Mouse (Mus musculus): ENCODE results near the gene Setd1a. TPM values are rescaled to one million over a fixed set of nuclear protein-coding genes. Genes with fewer than 3 reads are reported as not detected.
A peak's percentile ranks its signal among the peaks of the same experiment; 100 is the strongest.

Gene Setd1a
- total and polyA plus RNA-seq, 2 experiments from 2014 or later: 16.0 to 17.8 TPM

DNA sequence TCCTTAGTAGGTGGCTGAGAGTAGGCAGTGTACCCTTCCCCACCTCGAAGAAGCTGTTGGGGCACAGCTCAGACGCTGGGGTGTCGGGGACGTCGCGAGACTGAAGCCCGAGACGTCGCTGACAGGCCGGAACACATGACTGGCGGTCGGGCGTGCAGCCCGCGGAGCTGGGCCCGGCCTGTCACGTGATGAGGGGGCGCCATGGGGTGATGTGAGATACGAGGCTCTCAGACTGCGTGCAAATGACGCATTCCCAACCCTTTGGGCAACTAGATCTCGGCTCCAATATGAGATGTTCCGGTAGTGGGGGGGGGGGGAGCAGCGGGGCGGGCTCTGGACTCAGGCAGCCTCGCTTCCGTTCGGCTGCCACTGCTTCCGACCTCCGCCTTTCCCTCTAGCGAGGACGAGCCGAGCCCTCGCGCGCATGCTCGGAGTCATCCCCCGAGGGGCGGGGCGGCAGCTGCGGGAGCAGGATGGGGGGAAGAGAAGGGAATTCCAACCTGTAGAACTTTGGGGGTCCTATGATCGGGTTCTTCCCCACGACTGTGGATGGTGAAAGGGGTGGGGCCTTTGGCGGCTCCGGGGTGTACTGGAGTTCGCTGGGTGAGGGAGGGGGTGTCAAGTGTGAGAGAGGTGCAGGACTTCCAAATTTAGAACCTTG is 65.0 kb downstream of the Setd1a start:
- peak; percentile 98 for DNase-seq (ENCODE audit: low spot score)
- WGBS: under 1% methylated on average over 44 of the region's 46 CpGs
- TF ChIP-seq CTCF (IDR thresholded peaks at IDR 0.05; ENCODE audit: low read depth): 0 out of 2 replicates have a peak, but pooled peaks have one; percentile 10
- Histone ChIP-seq H3K9me3 (ENCODE audit: low read length) (no peaks in the 10 kb centered on the region), H3K4me3 (ENCODE audit: low read length) (peak overlapping the region; percentile 81), H3K27ac (peak overlapping the region; percentile 95), H3K9ac (replicated peaks; ENCODE audit: low read length) (peak overlapping the region; percentile 68), H3K36me3 (ENCODE audit: insufficient read depth, low read length) (peaks cover 13% of the 10 kb centered on the region; the same call in 1 of the 2 replicates), H3K4me1 (ENCODE audit: insufficient read depth, low read length) (no peaks in the 10 kb centered on the region), H3K27me3 (ENCODE audit: insufficient read depth, low read length) (no peaks in the 10 kb centered on the region), H3K4me2 (ENCODE audit: low read depth, low read length) (peak overlapping the region; percentile 96)
- peak; percentile 98 for ATAC-seq

DNA sequence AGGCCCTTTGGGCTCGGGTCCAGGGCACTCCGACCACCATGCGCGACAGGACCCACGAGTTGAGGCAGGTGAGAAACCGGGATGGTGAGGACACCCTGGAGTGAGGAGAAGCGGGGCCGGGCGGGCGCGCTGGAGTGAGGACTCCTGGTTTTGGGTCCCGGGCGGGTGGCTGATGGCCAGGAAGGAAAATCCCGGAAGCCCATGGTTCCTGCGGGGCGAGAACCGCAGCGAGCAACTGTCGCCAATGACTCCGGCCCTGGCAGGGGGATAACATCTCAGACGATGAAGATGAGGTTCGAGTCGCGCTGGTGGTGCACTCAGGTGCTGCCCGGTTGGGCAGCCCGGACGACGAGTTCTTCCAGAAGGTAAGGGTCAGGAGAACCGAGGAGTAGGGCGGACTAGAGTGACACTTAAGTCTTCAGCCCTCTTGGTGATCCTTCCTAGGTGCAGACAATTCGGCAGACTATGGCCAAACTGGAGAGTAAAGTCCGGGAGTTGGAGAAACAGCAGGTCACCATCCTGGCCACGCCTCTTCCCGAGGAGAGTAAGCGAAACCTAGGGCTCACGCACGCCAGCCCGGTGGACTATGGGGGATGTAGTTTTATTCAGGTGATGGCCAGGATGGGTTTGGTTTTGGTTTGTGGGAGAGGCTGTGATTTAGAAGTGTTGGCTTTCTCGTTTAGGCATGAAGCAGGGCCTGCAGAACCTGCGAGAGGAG is 65.7 kb downstream of the Setd1a start:
- ATAC-seq (peak; percentile 28; the same call in 1 of the 2 replicates), DNase-seq (ENCODE audit: low spot score) (peak; percentile 86)
- peak overlapping the region; percentile 95 for H3K27ac ChIP-seq
- H3K9ac ChIP-seq (replicated peaks; ENCODE audit: low read length): peak overlapping the region; percentile 68
- no peaks in the 10 kb centered on the region for H3K4me1 ChIP-seq (ENCODE audit: insufficient read depth, low read length)
- H3K9me3 ChIP-seq (ENCODE audit: low read length): no peaks in the 10 kb centered on the region
- peak overlapping the region; percentile 96 for H3K4me2 ChIP-seq (ENCODE audit: low read depth, low read length)
- no peak for TF ChIP-seq CTCF (IDR thresholded peaks at IDR 0.05; ENCODE audit: low read depth)
- peaks cover 13% of the 10 kb centered on the region; the same call in 1 of the 2 replicates for H3K36me3 ChIP-seq (ENCODE audit: insufficient read depth, low read length)
- under 1% methylated on average over 40 of the region's 40 CpGs for WGBS
- peak overlapping the region; percentile 81 for H3K4me3 ChIP-seq (ENCODE audit: low read length)
- H3K27me3 ChIP-seq (ENCODE audit: insufficient read depth, low read length): no peaks in the 10 kb centered on the region

Other genes with a start within 250 kb of the Setd1a start
- 5.7 and 20.5 TPM in 2 replicates for gene Tmem265, start 215.3 kb upstream of the Setd1a start, total RNA-seq (2014; rRNA removed)
- 7.1 and 9.2 TPM in 2 replicates for gene Tmem265, start 215.3 kb upstream of the Setd1a start, polyA plus RNA-seq (2015; fragmentation: Nextera tagmentation; extraction: Ambion mirVana)
- gene Phkg2, start 203.3 kb upstream of the Setd1a start, total RNA-seq (2014; rRNA removed): 63.1 and 71.4 TPM in 2 replicates
- 58.2 and 65.0 TPM in 2 replicates for gene Phkg2, start 203.3 kb upstream of the Setd1a start, polyA plus RNA-seq (2015; fragmentation: Nextera tagmentation; extraction: Ambion mirVana)
- 9.0 and 10.9 TPM in 2 replicates for gene Ccdc189, start 188.1 kb upstream of the Setd1a start, total RNA-seq (2014; rRNA removed)
- 9.2 and 11.2 TPM in 2 replicates for gene Ccdc189, start 188.1 kb upstream of the Setd1a start, polyA plus RNA-seq (2015; fragmentation: Nextera tagmentation; extraction: Ambion mirVana)
- gene Rnf40, start 187.9 kb upstream of the Setd1a start, total RNA-seq (2014; rRNA removed): 33.6 and 34.6 TPM in 2 replicates
- gene Rnf40, start 187.9 kb upstream of the Setd1a start, polyA plus RNA-seq (2015; fragmentation: Nextera tagmentation; extraction: Ambion mirVana): 35.6 and 36.2 TPM in 2 replicates
- 36.2 and 40.0 TPM in 2 replicates for gene Zfp629, start 160.9 kb upstream of the Setd1a start, total RNA-seq (2014; rRNA removed)
- gene Zfp629, start 160.9 kb upstream of the Setd1a start, polyA plus RNA-seq (2015; fragmentation: Nextera tagmentation; extraction: Ambion mirVana): 12.1 and 12.3 TPM in 2 replicates
- 86.8 and 105 TPM in 2 replicates for gene Bcl7c, start 67.7 kb upstream of the Setd1a start, total RNA-seq (2014; rRNA removed)
- 48.8 and 50.9 TPM in 2 replicates for gene Bcl7c, start 67.7 kb upstream of the Setd1a start, polyA plus RNA-seq (2015; fragmentation: Nextera tagmentation; extraction: Ambion mirVana)
- 9.0 and 10.7 TPM in 2 replicates for gene Ctf1, start 63.9 kb upstream of the Setd1a start, total RNA-seq (2014; rRNA removed)
- gene Ctf1, start 63.9 kb upstream of the Setd1a start, polyA plus RNA-seq (2015; fragmentation: Nextera tagmentation; extraction: Ambion mirVana): 3.8 and 4.0 TPM in 2 replicates
- gene Ctf2, start 44.5 kb upstream of the Setd1a start, total RNA-seq (2014; rRNA removed): not detected in 2 replicates
- 0.13 TPM in 1 of 2 replicates, not detected in the other for gene Ctf2, start 44.5 kb upstream of the Setd1a start, polyA plus RNA-seq (2015; fragmentation: Nextera tagmentation; extraction: Ambion mirVana)
- 191 and 192 TPM in 2 replicates for gene Fbxl19, start 32.1 kb upstream of the Setd1a start, total RNA-seq (2014; rRNA removed)
- 6.8 and 7.0 TPM in 2 replicates for gene Fbxl19, start 32.1 kb upstream of the Setd1a start, polyA plus RNA-seq (2015; fragmentation: Nextera tagmentation; extraction: Ambion mirVana)
- gene Orai3, start 6.9 kb upstream of the Setd1a start, total RNA-seq (2014; rRNA removed): 20.0 and 35.8 TPM in 2 replicates
- 10.8 and 11.3 TPM in 2 replicates for gene Orai3, start 6.9 kb upstream of the Setd1a start, polyA plus RNA-seq (2015; fragmentation: Nextera tagmentation; extraction: Ambion mirVana)
- 0.05 and 2.9 TPM in 2 replicates for gene Gm49388, start 8.9 kb downstream of the Setd1a start, total RNA-seq (2014; rRNA removed)
- not detected in 2 replicates for gene Gm49388, start 8.9 kb downstream of the Setd1a start, polyA plus RNA-seq (2015; fragmentation: Nextera tagmentation; extraction: Ambion mirVana)
- 11.0 and 12.1 TPM in 2 replicates for gene Hsd3b7, start 23.9 kb downstream of the Setd1a start, total RNA-seq (2014; rRNA removed)
- gene Hsd3b7, start 23.9 kb downstream of the Setd1a start, polyA plus RNA-seq (2015; fragmentation: Nextera tagmentation; extraction: Ambion mirVana): 10.3 and 11.3 TPM in 2 replicates
- 4.0 and 9.6 TPM in 2 replicates for gene Stx4a, start 47.6 kb downstream of the Setd1a start, total RNA-seq (2014; rRNA removed)
- 28.4 and 31.8 TPM in 2 replicates for gene Stx4a, start 47.6 kb downstream of the Setd1a start, polyA plus RNA-seq (2015; fragmentation: Nextera tagmentation; extraction: Ambion mirVana)
- 69.7 and 72.7 TPM in 2 replicates for gene Stx1b, start 47.9 kb downstream of the Setd1a start, total RNA-seq (2014; rRNA removed)
- gene Stx1b, start 47.9 kb downstream of the Setd1a start, polyA plus RNA-seq (2015; fragmentation: Nextera tagmentation; extraction: Ambion mirVana): 66.6 and 76.3 TPM in 2 replicates
- 34.6 and 35.0 TPM in 2 replicates for gene Zfp646, start 99.6 kb downstream of the Setd1a start, total RNA-seq (2014; rRNA removed)
- gene Zfp646, start 99.6 kb downstream of the Setd1a start, polyA plus RNA-seq (2015; fragmentation: Nextera tagmentation; extraction: Ambion mirVana): 3.4 and 4.4 TPM in 2 replicates
- gene Zfp668, start 100.2 kb downstream of the Setd1a start, total RNA-seq (2014; rRNA removed): 25.8 and 26.2 TPM in 2 replicates
- 21.8 and 22.4 TPM in 2 replicates for gene Zfp668, start 100.2 kb downstream of the Setd1a start, polyA plus RNA-seq (2015; fragmentation: Nextera tagmentation; extraction: Ambion mirVana)
- gene Prss53, start 114.3 kb downstream of the Setd1a start, total RNA-seq (2014; rRNA removed): 0.72 and 1.8 TPM in 2 replicates
- gene Prss53, start 114.3 kb downstream of the Setd1a start, polyA plus RNA-seq (2015; fragmentation: Nextera tagmentation; extraction: Ambion mirVana): 1.0 and 1.3 TPM in 2 replicates
- gene Gm21974, start 118.8 kb downstream of the Setd1a start, total RNA-seq (2014; rRNA removed): not detected in 2 replicates
- not detected in 2 replicates for gene Gm21974, start 118.8 kb downstream of the Setd1a start, polyA plus RNA-seq (2015; fragmentation: Nextera tagmentation; extraction: Ambion mirVana)
- 37.2 and 43.0 TPM in 2 replicates for gene Vkorc1, start 118.9 kb downstream of the Setd1a start, total RNA-seq (2014; rRNA removed)
- 72.6 and 79.8 TPM in 2 replicates for gene Vkorc1, start 118.9 kb downstream of the Setd1a start, polyA plus RNA-seq (2015; fragmentation: Nextera tagmentation; extraction: Ambion mirVana)
- gene Bckdk, start 127.4 kb downstream of the Setd1a start, total RNA-seq (2014; rRNA removed): 44.3 and 55.0 TPM in 2 replicates
- gene Bckdk, start 127.4 kb downstream of the Setd1a start, polyA plus RNA-seq (2015; fragmentation: Nextera tagmentation; extraction: Ambion mirVana): 61.5 and 63.5 TPM in 2 replicates
- 24.9 and 33.5 TPM in 2 replicates for gene Kat8, start 135.8 kb downstream of the Setd1a start, total RNA-seq (2014; rRNA removed)
- 30.1 and 33.9 TPM in 2 replicates for gene Kat8, start 135.8 kb downstream of the Setd1a start, polyA plus RNA-seq (2015; fragmentation: Nextera tagmentation; extraction: Ambion mirVana)
- 0.26 and 0.32 TPM in 2 replicates for gene Prss8, start 153.4 kb downstream of the Setd1a start, total RNA-seq (2014; rRNA removed)
- gene Prss8, start 153.4 kb downstream of the Setd1a start, polyA plus RNA-seq (2015; fragmentation: Nextera tagmentation; extraction: Ambion mirVana): 0.35 and 0.44 TPM in 2 replicates
- 17.0 and 19.9 TPM in 2 replicates for gene Prss36, start 170.1 kb downstream of the Setd1a start, total RNA-seq (2014; rRNA removed)
- gene Prss36, start 170.1 kb downstream of the Setd1a start, polyA plus RNA-seq (2015; fragmentation: Nextera tagmentation; extraction: Ambion mirVana): 16.5 and 17.3 TPM in 2 replicates
- gene Fus, start 190.8 kb downstream of the Setd1a start, total RNA-seq (2014; rRNA removed): 34.4 and 45.0 TPM in 2 replicates
- gene Fus, start 190.8 kb downstream of the Setd1a start, polyA plus RNA-seq (2015; fragmentation: Nextera tagmentation; extraction: Ambion mirVana): 281 and 299 TPM in 2 replicates
- gene Pycard, start 217.2 kb downstream of the Setd1a start, total RNA-seq (2014; rRNA removed): 12.1 and 12.7 TPM in 2 replicates
- gene Pycard, start 217.2 kb downstream of the Setd1a start, polyA plus RNA-seq (2015; fragmentation: Nextera tagmentation; extraction: Ambion mirVana): 9.3 and 10.7 TPM in 2 replicates
- 0.37 and 1.4 TPM in 2 replicates for gene Trim72, start 227.3 kb downstream of the Setd1a start, total RNA-seq (2014; rRNA removed)
- gene Trim72, start 227.3 kb downstream of the Setd1a start, polyA plus RNA-seq (2015; fragmentation: Nextera tagmentation; extraction: Ambion mirVana): not detected in 2 replicates